Mouse (Mus musculus) embryo, embryonic 10.5 days (tissue): ENCODE measurements around the gene Rtn4ip1.

Source experiments
- DNase-seq: peaks from one replicate; pipeline ENCODE4 v3.0.0-alpha.2; 2015; ENCODE audit warnings: low spot score

The Rtn4ip1 gene

DNA sequence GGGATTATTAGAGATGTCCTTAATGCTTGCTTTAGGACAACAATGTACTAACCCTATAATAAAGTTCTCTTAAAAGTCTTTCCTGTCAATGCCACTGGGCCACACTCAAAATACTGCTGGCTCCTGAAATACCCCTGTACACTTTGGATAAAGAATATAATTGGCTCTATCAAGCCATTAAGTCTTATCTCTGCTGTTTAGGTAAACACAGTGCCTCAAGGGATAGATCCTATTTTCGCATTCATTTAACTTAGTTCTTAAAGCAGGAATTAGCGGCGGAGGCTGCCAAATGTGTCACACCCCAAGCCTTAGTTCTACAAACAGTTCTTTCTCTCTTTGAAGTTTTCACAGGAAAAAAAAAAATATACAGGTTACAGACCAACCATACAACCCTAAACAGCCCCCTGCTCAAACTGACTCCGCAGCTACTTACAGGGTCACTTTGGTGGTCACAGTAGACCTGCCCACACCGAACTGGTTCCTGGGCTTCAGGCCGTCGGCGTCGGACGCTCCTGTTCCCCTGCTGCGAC, 101.5 kb downstream of the Rtn4ip1 start:
- DNase-seq: peak; percentile 24

DNA sequence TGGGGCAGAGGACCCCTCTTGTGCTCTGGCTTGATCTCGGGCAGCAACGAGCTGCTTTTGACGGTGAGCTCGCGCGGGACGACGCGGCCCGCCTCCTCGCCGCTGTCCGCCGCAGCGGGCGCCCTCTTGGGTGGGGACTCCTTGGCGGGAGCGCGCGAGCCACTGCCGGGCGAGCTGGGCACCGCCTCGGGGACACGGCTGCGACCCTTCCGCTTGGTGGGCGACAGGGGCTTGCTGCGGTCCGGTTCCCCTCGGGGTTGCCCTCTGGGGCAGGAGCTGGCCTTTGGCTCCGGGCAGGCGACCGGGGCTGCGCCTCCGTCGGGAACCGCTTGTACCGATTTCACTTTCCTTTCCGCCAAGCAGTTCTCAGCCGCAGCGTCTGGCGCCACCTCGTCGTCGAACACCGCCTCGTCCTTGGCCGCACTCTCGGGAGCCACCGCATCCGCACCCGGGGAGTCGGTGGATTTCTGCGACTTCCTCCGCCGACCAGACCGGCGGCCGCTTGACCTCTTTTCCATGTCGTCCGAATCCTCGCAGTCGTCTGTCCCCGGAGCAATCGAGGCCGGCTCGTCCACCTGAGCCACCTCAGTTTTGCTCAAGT, 102.0 kb downstream of the Rtn4ip1 start:
- DNase-seq: peak; percentile 34

DNA sequence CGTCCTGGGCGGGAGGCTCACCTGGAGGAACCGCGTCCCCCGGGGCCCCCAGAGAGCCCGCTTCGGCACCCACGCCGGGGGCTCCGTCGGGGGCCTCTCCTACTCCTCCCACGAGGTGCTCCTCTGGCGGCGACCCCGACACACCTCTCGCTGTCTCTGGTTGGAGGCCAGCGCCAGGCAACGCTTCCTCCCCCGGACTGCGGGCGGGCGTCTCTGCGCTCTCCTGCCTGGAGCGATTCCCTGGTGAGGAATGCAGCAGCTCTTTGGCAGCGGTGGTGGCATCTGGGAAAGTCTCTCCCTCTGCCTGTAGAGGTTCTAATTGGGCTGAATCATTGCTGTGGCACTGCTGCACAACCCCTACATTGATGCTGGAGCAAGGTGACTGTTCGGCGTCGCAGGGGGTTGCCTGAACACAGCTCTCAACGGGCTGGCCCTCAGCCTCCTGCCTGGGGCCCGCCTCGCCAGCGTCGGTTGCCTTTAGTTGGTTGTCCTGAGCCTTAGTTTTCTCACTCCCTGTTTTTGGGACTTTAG, 102.7 kb downstream of the Rtn4ip1 start:
- peak; percentile 30 for DNase-seq

DNA sequence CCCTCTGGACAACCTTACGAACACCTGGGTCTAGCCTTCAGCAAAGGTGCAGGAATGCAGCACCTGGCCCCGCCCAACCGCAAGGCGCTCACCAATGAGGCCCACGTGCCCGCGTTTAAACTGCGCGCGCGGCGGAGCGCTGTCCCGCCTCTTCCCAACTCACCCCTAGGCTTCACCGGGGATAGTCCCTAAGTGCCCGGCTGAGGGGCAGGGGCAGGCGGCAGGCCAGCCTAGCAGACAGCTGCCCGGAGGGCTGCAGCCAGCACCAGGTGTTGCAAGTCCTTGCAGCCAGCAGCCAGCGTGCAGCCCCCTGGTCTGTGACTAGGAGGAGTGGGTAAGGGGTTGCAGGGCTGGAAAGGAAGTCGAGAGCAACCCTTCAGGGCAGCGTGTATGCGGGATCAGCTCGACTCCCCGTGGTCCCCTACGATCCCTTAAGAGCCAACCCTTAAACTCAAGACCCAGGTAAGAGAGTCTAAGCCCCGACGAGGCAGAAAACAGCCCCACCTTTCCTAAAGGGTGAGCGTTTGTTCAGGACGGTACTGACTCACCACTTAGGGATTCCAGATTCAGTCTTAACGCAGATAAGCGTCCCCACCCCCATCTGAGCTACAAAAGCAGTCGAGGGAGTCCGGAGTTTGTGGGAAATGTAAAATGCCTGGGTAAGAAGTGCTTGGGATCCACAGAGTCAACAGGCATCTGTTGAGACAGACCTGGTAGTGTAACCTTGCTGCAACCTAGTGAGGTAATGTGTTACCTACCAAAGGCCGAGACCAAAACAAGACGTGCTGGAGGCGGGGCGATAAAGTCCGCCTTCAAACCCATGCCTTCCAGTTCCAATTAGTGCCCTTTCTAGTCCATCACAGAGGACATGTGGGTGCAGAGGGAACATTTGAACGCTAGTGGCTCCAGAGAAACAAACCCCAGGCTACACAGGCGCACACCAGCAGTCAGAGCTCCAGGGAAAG, 104.4 kb downstream of the Rtn4ip1 start:
- peak; percentile 48 for DNase-seq
